Mouse (Mus musculus) fibroblast of lung, adult 2 months (primary cell): ENCODE data around the gene Olfr1392.
A peak's percentile ranks its signal among the peaks of the same experiment; 100 is the strongest.
"Not testable (repeated sequence)": the region's sequence is repeated elsewhere in the genome, so short reads cannot be mapped to it uniquely, and the experiment has no call there.

Source experiments
- DNase-seq: peaks from one replicate; pipeline ENCODE4 v3.0.0-alpha.2; 2011; ENCODE audit warnings: low read depth

Olfr1392 gene

DNA sequence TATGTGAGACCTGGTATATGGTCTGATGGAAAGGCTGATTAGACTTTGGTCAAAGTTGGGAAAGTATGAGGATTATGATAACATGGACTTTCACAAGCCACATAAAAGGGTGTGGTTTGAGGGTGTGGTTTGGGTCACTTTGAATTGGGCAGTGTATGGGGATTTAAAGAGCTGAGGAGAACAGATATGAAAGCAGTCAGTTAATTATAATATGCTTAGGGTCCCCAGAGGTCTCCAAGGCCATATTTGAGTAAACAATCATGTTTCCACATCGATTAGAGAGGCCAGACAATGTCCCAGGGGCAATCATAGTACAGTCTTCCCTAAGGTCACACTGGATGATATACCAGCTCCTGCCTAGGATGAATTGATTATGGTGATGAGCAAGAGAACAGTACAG, at the start of gene Olfr1392:
Olfr1392 (plus strand) TSS at position 301 of the 400 bp plus-strand sequence.
- not testable (repeated sequence) for DNase-seq

DNA sequence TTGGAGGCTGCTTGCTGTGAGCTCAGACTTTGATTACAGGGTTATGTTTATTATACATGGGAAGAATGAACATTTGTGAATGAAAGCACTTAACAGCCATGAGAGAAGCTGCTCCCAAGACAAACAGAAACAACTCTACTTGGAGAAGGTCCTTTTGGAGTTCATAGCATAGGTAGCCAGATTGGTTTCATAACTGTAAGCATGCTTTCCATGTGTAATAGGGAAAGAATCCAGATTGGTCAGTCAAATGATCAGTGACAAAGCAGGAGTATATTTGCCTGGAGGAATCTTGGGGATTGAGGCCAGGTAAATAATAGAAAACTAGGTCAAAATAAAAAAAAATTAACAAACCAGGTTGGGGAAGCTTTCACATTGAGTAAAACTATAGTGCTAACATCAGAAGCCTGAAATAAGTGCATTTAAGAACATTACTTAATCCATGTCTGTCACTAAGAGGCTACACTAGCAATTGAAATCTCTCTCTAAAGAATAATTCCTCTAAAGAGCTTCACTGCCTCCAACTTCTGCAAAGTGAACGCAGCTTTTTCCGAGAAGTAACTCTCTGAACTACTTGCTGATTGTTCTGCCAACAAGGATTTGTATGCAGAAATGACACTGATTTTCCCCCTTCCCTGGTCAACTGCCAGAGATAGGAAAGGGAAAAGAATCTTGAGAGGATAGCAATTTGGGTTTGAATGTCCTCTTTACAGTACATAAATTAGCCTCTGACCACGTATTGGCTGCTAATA, 49.4 kb upstream of the Olfr1392 start:
- peak; percentile 52 for DNase-seq

DNA sequence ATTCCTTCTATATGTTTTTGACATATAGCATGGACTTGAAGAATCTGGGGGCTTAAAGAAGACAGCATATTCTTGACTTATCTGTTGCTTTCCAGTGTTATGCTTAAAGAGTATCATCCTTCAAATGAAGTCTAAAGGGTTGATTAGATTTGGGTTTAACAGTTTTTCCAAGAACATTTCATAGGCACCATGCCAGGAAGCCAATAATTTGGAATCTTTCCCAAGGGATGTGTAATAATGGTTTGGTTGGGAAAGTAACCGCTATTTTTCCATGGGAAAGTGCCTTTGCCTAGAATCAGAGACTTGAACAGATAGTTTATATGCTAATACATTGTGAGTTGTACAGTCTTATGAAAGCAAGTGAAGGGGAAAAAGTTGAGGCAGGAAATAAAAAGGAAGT, 48.2 kb upstream of the Olfr1392 start:
- no peak for DNase-seq

DNA sequence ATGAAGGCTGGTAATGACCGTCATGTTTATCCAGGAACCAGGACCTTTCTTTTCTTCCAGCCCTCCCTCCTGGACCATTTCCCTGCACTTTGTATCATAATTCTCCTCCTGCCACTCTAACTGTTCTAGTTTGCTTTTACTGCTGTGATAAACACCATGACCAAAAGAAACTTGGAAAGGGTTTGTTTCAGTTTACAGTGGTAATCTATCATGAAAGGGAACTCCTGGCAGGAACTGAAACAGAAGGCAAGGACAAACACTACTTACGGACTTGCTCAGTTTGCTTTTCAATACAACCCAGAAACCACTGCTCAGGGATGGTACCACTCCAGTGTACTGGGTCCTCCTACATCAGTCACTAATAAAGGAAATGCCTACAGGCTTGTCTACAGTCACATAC, 47.5 kb upstream of the Olfr1392 start:
- DNase-seq, result no peak

DNA sequence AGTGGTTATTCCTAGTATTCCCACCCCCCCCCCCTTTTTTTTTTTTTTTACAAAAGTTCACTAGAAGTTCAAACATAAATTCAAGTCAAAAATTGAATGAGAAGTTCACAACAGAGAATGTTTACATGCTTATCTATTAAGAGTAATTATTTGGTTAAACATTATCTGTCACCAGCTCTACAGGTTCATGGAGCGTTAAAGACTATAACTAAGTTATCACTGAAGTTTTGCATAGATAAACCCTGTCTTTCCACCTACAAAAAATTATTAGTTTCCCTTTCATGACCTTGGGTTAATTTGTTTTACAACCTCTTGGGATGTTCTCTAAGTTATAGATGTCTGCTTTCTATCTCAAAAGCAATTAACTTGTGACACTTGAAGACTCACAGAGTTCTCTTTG, 44.8 kb upstream of the Olfr1392 start:
- no peak for DNase-seq

DNA sequence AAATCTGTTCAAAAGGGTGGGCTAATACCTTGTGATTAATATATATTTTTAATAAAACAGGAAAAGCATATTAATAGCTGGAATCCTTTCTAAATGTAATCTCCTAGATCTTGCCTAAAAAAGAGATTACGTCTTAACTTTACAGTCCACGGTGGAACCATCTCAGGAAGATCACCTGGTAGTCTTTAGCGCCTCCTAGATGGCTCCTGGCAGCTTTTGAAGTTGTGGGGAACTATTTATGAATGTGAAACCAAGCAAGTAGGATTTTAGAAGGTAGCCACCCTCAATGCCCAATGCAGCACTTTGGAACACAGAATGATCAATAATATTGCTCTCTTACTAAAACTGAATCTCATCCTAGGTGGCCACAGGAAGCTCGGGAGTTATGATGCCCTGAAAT, 44.2 kb upstream of the Olfr1392 start:
- no peak for DNase-seq

DNA sequence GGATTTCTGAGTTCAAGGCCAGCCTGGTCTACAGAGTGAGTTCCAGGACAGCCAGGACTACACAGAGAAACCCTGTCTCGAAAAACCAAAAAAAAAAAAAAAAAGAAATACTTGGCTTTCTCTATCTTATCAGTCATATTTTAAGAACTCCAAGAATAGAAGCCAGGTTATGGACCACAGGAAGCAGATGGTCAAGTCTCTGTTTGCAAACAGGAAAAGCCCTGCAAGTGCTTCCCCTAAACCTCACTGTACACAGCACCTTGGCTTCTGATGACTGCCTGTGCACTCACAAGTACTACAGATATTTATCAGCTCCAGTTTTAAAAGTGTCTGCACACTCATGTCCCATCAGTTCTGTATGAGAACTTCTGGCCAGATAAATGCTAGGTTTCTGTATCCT, 43.6 kb upstream of the Olfr1392 start:
- DNase-seq, result no peak

DNA sequence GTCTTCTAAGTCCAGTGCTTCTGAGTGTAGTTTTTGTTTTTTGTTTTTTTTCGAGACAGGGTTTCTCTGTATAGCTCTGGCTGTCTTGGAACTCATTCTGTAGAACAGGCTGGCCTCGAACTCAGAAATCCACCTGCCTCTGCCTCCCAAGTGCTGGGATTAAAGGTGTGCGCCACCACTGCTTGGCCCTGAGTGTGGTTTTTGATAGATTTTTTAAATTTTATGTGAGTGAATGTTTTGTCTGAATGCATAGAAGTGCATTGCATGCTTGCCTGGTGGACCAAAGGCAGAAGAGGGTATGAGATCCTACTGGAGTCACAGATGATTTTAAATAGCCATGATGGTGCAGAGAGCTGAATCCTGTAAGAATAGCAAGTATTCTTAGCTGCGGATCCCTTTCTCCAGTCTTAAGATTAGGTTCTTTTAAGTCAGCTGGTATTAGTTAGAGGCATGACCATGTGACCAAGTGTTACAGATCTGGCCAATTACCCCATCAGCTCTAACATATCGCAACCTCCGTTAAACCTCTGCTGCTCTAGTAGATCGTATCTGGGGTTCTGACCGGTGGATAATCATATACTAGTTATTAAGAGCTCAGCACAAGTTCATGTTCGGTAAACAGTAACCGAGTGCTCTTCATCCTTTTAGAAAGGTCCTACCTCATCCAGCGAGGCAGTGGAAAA, 42.0 kb upstream of the Olfr1392 start:
- peak; percentile 42 for DNase-seq

DNA sequence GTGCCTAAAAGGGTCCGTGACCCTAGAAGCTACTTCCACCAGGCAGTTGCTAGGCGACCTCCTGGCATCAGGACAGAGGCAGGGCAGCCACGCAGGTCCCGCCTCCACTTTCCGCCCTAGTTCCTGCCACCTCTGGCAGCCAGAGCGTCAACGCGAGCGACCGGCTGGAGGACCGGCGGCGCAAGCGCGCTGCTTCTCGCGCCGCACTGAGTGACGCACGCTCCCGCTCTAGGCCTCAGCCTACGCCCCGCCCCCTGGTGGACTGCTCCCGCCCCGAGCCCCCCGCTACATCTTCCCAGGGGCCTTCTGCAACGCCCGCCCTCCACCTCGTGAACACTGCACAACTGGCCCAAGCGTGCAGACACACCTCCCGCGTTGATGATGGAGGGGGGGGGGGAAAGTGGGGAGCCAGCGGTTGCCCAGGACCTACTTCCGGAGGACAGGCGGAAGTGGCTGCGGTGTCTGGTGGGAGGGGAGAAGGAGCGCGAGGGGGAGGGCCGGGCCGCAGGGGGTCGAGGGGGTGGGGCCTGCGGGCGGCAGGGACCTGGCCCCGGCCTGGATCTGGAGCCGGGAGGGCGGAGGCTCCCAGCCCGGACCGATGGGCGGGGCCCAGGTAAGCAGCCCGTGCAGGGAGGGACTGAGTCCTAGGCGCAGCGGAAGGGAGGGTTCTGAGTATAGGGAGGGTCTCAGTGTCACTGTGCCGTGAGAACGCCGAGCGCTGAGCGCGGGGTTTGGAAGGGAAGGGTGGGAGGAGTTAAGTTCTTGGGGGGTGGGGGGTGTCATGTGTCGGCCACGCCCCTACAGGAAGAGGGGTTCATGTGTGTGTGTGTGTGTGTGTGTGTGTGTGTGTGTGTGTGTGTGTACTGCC, 41.1 kb upstream of the Olfr1392 start, which contains the start of gene Mgat1:
Mgat1 (plus strand) TSS at position 465 of the 868 bp plus-strand sequence.
- DNase-seq, result peak; percentile 97

DNA sequence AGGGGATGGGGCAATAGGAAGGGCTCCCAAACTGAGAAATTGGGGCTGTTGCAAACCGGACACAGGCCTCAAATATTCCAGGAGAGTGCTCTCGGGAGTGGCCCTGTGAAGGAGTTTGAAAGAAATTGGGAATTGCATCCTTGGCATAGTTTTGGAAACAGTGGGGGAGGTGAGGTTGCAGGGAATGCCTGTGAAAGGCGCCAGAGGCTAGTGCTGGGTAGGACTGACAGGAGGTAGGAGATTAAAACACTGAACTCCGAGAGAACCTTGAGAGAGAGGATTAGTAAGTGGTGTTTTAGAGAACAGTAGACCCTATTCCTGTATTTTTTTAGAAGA, 40.5 kb upstream of the Olfr1392 start:
- no peak for DNase-seq

DNA sequence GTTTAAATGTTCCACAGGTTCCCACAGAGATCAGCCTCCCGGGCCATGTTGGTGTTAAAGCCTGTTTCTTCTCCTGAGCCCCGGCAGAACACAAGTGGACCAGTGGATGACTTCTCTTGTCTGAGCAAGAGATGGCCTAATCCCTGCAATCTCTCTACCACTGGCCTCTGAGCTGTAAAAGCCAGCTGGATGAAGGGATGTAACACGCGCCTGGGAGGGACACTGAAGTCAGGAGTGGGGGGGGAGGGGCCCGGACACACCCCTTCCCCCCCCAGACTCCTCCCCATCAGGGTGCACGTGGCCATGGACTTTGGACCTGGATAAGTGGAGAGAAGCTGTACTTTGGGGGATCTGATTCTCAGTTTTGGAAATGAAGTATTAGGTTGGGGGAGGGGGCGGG, 39.9 kb upstream of the Olfr1392 start:
- no peak for DNase-seq

DNA sequence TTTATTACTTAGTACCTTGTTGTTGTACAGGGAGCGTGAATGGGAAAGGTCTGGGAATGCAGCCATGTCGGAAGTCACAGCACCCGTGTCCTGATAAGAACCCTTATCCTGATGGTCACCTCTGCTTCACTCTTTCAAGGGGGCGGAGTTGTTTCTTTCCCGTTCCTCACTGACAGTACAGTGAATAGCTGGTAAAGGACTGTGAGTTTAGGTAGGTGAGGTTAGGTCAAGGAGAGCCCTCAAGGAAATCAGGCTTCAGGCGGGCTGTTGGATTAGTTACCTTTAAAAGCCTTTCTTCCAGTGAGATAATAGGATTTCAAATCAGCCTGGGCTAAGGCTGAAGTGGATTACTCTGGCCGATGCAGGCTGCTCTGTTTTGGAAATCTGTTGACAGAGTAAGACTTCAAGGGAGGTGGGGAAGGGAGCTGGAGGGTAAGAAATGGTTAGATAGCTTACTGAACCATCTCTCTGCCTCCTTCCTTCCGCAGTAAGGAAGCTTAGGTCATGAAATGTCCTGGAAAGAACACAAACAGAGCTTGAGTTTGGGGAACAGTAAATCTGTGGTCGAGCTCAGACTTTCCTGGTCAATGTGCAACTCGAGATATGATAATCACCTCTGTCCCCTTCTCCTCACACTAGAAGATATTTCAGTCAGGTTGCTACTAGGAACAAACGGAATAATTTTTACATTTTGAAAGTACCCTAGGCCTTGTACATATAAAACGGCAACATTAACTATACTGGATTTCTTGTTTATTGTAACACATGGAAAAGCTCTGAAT, 39.3 kb upstream of the Olfr1392 start:
- DNase-seq, result no peak

DNA sequence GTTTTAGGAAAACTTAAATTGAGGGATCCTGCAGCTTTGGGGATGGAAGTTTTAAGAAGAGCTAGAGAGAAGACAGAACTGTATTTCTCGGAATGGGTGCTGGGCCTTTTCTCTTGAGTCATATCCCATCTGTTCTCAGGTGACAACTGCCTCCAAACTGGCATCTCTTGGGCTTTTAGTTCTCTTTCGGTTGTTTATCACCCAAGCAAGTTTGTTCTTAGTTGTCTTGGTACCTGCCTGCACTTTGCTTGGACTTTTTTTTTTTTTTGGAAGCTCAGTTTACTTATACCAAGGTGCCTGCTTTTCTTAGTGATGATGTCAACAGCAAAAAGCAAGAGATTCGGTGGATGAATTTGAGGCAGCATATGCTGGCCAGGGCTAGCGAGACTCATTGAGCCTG, 38.6 kb upstream of the Olfr1392 start:
- DNase-seq, result no peak

DNA sequence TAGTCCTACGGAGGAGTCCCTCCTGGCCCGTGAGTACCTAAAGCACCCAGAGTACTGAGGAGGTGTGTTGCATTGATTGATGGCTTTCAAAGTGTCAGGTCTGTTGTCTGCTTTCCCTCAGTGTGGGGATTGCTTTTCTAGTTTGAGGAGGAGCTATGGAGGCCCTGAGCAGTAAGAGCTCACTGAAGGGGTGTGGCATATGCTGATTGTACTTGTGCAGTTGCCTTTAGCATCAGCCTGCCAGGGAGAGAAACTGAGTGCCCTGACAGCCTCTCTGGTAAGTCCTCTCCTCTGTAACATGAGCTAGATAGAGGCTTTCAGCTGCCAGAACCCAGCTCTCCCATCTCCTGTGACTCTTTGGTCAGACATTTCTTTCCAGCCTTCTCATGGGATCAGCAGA, 37.8 kb upstream of the Olfr1392 start:
- DNase-seq, result no peak

DNA sequence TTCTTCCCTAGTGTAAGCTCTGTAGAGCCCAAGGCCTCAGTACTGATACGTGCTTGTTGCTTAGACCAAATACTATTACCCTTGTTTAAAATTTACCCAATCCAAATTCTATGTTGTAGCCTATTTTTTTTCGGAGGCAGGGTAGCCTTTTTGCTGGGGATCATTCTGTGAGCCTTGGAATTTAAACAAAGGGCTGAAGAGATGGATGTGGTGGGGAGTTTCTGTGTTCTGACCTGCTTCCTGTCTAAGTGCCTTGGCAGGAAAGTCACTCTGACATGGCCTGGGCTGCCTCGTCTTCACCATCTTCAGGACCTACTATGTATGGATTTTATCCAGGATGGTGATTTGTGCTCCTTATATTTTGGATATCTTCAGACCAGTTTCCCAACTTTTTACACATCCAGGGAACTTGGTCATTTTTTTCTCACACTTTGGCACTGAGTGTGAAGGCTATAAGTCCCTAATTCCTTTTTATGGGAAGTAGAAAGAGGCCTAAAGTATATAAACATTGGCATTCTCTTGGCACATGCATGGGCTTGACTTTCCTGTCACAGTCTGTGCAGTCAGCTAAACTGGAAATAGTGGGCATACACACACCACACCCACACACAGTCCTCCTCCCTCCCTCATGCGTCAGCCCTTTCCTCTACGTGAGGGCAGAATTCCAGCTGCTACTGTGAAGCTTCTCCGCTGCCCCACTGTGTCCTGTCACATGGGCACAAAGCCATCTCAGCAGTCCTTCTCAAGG, 36.7 kb upstream of the Olfr1392 start:
- no peak for DNase-seq

DNA sequence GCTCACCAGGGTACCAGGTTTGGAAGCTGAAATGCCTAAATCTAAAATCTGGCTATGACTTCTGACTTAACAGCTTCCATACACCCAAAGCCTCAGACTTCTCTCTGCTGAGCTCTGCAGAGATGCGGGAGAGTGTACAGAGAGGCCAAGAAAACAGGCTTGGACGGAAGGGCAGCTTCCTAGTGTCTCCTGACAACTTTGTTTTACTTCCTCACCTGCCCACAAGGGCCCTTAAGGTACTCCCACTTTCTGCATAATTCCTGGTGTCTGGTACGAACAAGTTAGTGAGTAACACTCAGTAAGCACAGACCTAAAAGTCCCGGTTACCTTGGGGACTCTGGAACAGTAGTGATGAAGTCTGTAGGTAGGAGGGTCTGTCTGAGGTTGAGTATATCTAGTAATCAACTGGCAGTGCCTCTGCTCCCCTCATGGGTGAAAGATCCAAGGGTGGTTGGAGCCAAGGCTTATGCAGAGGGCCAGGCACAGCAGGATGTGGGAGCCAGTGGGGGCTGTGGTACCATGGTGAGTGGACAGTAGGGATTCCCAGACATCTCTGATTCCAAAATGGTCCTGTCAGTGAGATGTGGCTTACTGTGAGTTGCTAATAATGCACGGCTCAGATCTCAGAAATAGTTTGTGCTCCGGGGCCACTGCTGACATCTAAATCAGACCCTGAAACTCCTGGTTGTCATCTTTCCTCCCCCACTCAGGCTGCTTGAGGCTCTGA, 35.9 kb upstream of the Olfr1392 start:
- DNase-seq, result no peak

DNA sequence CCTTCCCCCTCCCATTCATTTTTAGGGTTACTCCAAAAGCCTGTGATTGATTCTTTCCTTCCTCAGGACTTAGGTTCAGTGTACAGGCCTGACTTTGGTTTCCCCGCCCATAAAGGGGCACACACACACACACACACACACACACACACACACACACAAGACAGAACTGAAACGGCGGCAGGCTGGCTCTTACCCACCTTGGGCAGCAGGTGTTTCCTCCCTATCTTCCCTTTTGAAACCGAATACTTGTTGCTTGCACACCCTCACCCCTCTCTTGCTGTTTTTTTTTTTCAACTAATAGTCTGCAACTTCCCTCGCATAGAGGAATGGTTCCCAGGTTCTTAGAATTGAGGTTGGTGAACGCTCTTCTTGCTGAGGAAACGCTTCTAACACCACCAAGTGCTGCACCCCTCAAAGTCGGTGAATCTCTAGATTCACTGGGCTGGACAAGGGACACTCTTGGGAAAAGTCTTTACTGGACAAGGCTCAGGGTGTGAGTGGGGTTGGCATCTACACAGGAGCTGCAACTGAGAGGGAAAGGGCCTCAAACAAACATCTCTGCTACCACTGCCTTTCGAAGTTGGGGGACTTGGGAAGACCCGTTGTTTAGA, 35.2 kb upstream of the Olfr1392 start:
- DNase-seq, result no peak

DNA sequence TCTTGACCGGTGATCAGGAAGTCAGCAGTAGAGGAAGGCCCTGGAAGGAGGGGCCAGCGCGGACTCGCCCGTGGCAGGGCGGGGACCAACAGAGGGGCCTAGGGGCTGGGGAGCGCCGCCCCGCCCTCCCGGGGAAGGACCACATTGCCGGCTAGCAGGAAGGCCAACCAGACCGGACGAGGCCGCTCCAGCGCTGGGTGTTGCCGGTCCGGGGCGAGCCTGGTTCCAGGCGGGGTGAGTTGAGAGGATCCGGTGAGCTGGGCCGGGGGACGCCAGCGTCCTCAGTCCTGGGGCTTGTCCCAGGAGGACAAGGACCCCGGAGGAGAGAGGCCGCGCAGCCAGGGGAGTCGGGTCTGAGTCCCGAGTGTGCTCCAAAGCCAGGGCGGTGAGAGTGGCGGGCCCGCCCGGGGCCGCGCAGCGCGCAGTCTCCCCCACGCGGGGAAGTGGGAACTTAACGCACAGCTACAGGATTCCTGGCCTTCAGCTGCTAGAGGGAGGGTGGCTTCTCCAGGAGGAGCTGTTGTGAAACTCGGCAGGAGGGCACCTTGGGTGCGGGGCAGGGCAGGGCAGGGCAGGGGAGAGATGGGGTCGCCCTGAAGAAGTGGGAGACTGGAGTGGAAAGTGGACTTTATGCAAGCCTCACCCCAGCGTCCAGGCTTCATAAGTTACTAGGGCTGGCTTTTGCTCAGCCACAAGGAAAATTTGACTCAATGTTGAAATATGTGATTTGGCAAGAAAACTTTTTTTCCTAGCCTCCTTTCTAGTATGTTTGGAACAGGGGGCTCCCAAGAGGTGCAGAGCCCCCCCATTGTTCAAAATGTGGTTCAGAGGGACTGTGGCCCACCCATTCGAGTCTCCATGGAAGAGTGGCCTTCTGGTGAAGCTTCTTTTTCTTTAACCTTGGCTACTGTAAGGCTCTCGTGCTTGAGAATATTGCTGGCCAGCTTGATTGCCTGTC, 34.4 kb upstream of the Olfr1392 start:
- peak; percentile 70 for DNase-seq

DNA sequence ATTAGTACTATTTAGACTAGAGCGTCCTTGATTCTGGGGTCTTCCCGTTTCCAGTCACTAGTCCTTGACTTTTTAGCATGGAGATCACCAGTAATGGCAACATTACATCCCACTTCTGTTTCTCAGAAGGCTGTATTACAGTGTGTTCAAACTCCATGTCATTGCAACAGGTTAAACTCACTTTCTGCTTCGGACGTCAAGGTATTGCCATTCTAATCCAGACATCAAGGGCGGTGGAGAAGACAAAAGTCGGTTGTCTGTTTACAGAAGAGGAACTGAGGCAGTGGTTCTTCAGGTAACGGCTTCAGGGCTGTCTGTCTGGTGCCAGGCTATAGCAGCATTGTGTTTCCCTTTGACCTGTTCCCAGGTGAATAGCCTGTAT, 33.7 kb upstream of the Olfr1392 start:
- no peak for DNase-seq
